Mouse (Mus musculus) ES-Bruce4 (cell line): ENCODE measurements around the gene Gm12166. TPM values are rescaled to one million over a fixed set of nuclear protein-coding genes. Genes with fewer than 3 reads are reported as not detected.

ENCODE experiments used
- H3K27ac ChIP-seq: 2 replicates; pipeline ENCODE4 v1.5.1; 2012; ENCODE audit warnings: low read length, inconsistent platforms; ENCODE audit not compliant: insufficient read depth
- H3K27me3 ChIP-seq: 2 replicates; pipeline ENCODE4 v1.6.1; 2012; ENCODE audit warnings: mild to moderate bottlenecking, low read length, inconsistent platforms; ENCODE audit not compliant: control insufficient read depth, poor library complexity, insufficient read depth, severe bottlenecking
- H3K36me3 ChIP-seq: 2 replicates; pipeline ENCODE4 v1.6.1; 2012; ENCODE audit warnings: inconsistent platforms, mild to moderate bottlenecking, low read length, moderate library complexity; ENCODE audit not compliant: control insufficient read depth, poor library complexity, insufficient read depth, severe bottlenecking
- H3K4me1 ChIP-seq: one replicate; pipeline ENCODE4 v1.8.1; 2011; ENCODE audit warnings: low read length; ENCODE audit not compliant: control insufficient read depth, insufficient read depth
- H3K4me3 ChIP-seq: 2 replicates; pipeline ENCODE4 v1.5.1; 2011; ENCODE audit warnings: low read depth, mild to moderate bottlenecking, low read length
- H3K9ac ChIP-seq: 2 replicates; pipeline ENCODE4 v1.6.1; 2012; ENCODE audit warnings: low read depth, mild to moderate bottlenecking, inconsistent platforms; ENCODE audit not compliant: poor library complexity, severe bottlenecking
- H3K9me3 ChIP-seq: replicated peaks from 2 replicates; pipeline ENCODE4 v1.6.1; 2012; ENCODE audit warnings: mild to moderate bottlenecking, low read length, inconsistent platforms; ENCODE audit not compliant: control insufficient read depth, poor library complexity, insufficient read depth, severe bottlenecking
- CTCF ChIP-seq: IDR thresholded peaks from one replicate; pipeline ENCODE4 v1.8.1; 2011; ENCODE audit warnings: low read depth, low read length
- EP300 ChIP-seq: IDR thresholded peaks from 2 replicates; pipeline ENCODE4 v1.6.1; 2011; ENCODE audit warnings: low read depth, low read length; ENCODE audit not compliant: insufficient read depth
- POLR2A ChIP-seq: IDR thresholded peaks from one replicate; pipeline ENCODE4 v1.8.1; 2011; ENCODE audit warnings: low read length; ENCODE audit not compliant: insufficient read depth
- polyA plus RNA-seq: library from polyadenylated mRNA; stranded (reverse); fragments of >200 nt; gene quantifications from 2 replicates; pipeline ENCODE4 v1.2.4, GENCODE M21; 2011; ENCODE audit warnings: low read depth; ENCODE audit not compliant: missing spikeins, insufficient read depth, insufficient read length

Gene Gm12166
- polyA plus RNA-seq, 1 experiment: 5.5 TPM

GRCm38 (mm10) chr11:46016061-46016460 is 36.1 kb downstream of the Gm12166 start:
- Histone ChIP-seq H3K9me3 (peaks cover 5% of the 10 kb centered on the region; the same call in 1 of the 2 replicates), H3K27ac (no peak overlapping the region), H3K27me3 (no peaks in the 10 kb centered on the region), H3K4me1 (peaks cover 2% of the 10 kb centered on the region), H3K9ac (no peak overlapping the region), H3K36me3 (no peaks in the 10 kb centered on the region), H3K4me3 (no peak overlapping the region)
- no peak for TF ChIP-seq EP300
- no peak for TF ChIP-seq POLR2A
- peak; percentile 12 for TF ChIP-seq CTCF

Other genes starting within 250 kb of the Gm12166 start
- gene Clint1, start 200.3 kb downstream of the Gm12166 start, polyA plus RNA-seq: 76.2 and 77.6 TPM in 2 replicates
- 8.5 and 8.7 TPM in 2 replicates for gene Lsm11, start 107.4 kb downstream of the Gm12166 start, polyA plus RNA-seq
- 33.7 and 36.3 TPM in 2 replicates for gene Thg1l, start 96.8 kb downstream of the Gm12166 start, polyA plus RNA-seq
- gene Sox30, start 72.0 kb downstream of the Gm12166 start, polyA plus RNA-seq: 0.67 and 0.87 TPM in 2 replicates
- 51.2 and 51.6 TPM in 2 replicates for gene Adam19, start 3.7 kb upstream of the Gm12166 start, polyA plus RNA-seq
- gene Nipal4, start 114.2 kb upstream of the Gm12166 start, polyA plus RNA-seq: 3.6 and 4.1 TPM in 2 replicates
- gene Fndc9, start 183.2 kb upstream of the Gm12166 start, polyA plus RNA-seq: not detected in 2 replicates